Mouse (Mus musculus) heart, adult 18-20 months (tissue): Measurements from ENCODE around the gene Arhgap11a. TPM values are rescaled to one million over a fixed set of nuclear protein-coding genes. Genes with fewer than 3 reads are reported as not detected.

Experiments
- DNase-seq, 2 experiments: peaks; one replicate each; pipeline ENCODE4 v3.0.0; 2021 to 2022; ENCODE audit warnings: mixed read lengths in 1 of 2
- total RNA-seq, 2 experiments: library from RNA; stranded (reverse); gene quantifications; 2 replicates each; pipeline ENCODE4 v1.2.3; 2021

The Arhgap11a gene
- total RNA-seq, 2 experiments from 2014 or later = 1.4 to 2.0 TPM

DNA sequence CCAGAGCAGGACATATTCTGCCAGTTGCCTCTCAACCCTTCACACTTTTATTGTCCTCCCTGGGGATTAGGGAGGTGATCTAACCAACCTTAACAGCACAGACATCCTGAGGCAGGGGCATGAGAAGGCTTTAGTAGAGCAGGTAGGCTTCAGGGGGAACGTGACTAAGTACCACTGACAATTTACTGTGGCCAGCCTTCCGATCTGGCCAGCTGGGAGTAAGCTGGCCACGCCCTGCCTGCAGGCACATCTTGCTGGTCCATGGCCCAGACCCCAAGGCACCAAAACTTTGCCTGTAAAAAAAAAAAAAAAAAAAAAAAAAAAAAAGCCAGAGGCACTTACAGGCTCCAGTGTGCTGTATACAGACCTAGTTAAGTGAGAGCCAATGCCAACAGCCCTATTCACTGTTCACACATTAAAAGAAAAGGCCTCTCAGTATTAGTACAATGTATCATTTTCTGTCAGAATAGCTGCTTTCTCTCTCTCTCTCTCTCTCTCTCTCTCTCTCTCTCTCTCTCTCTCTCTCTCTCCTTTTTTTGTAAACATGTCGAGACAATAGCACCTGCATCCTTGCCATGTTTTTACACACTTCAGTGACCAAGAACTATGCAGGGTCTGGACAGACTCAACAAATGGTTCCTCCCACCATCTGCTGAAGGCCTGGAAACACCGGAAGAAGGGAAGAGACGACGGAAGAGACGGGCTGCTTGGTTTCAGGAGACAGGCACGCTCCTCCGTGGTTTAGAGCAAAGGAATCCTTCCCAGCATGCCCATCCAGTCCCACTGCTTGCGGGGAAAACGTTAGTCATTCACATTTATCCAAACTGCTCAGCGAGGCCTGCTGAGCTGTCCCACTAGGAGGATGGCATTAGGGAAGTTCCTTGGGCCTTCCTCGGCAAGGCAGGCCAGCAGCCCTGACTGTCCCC is 30.5 kb downstream of the Arhgap11a start:
- no peak for DNase-seq

DNA sequence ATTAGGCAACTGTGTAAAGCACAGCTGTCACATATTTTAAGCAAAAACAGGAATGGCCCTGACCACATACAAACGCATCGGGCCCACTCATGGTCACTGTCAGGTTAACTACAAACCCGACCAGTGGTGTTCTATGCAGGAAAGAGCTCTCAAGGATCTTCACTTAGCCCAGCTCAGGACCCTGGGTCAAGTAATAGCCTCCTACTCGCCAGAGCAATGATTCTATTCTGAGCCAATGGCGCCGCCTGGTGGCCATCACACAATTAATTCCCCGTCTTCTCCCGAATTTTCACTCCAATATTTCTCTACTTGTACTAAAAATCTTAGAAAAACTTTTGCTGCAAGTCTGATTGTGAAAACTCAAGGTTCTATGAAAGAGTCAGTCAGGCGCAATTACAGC is 40.8 kb downstream of the Arhgap11a start:
- DNase-seq = peak; percentile 25 to 79

DNA sequence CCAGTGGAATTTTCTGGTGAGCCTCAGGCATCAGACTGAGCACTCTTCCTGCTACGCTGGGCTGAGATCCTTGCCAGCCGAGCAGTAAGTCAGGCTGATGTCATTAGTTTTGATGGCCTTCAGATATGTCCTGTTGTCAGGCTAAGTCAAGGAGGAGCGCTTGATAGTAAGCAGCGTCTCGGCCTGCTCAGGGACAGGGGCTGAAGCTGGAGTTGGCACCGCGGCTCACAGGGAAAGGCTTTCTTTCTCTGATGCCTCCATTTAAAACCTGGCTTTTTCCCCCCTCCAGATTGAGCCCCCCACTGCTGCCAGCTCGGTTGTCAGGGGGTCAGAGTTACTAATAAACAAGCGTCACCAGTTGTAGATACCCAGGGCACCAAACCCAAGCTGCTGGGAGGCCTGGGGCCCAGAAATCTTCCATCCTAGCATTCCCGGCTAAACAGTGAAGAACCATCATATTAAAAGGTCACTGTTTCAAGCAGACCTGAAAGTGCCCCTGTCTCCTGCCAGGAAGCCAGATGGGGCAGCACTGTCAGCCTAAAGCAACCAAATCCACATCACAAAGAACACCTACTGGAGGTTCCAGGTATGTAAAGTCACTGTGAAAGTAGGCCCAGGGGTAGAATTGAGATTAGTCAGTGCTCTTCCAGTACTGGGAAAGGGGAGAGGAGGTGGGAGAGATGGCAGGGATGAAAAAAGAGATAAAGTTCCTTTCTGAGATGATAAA is 41.4 kb downstream of the Arhgap11a start:
- DNase-seq = no peak

DNA sequence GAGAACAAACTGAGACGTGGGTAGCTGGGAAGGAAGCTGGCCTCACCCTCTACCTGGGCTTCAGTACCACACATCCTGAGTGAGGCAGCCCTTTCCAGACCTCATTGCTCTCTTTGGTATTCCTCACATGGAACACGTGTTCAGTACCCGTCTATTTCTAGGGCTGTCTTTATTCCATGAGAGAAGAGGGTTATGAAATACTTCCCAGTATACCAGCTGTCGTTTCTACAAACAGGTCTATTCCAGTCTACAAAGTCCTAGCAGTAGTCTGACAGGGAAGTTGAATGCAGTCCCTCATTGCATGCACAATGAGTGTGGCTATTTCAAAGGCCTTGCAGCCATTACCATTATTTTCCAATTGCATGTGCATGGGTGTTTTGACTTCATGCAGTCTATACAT is 42.7 kb downstream of the Arhgap11a start:
- DNase-seq = no peak

DNA sequence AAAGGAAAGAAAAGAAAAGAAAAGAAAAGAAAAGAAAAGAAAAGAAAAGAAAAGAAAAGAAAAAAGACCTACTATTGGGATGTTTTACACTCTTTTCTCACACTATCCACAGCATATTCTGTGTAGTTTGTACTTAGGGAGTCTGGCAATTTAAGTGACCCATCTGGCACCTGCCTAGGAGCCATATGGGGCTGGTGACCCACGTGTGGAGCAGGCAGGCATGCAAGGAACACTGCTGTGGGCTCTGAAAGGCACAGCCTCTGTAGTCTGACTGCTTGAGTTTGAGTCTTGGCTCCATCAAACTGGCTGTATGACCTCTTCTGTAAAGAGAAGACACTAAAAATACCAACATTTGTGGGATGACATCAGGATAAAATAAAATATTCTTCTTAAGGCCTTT is 44.7 kb downstream of the Arhgap11a start:
- no peak for DNase-seq

DNA sequence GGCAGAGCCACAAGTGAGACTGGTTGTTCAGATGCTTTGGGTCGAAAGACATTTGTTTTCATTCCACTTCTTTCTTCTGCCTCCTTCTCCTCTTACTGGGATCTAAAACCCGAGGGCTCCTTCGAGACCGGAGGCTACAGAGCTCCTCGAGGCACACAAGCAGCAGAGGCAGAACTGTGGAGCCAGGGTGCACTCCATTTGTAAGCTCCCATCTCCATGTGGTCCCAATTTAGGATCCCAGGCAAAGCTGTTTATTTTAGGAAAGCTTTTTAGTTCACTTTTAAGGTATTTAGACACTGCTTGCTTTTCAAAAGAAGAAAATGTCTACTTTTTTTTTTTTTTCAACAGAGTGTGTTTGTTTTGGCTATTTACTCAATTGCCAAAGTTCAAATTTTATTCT is 47.6 kb downstream of the Arhgap11a start:
- DNase-seq = no peak

DNA sequence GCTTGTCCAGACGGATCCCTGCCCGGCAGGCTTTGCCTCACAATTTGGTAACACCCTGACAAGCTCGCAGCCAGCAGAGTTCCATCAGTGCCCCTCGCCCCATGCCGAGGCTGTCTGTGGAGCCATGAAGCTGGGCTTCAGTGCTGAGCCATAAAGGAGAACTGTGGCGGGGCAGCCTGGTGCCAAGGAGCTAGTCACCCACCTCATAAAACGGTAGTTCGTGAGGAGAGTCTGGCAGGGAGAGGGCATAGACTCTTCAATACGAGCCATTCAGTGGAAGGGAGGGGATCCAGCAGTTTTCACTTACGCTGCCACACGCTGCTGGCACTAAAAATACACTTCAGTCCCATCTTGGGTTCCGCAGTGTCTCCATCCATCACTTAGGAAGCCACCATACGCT is 49.9 kb downstream of the Arhgap11a start:
- no peak for DNase-seq

DNA sequence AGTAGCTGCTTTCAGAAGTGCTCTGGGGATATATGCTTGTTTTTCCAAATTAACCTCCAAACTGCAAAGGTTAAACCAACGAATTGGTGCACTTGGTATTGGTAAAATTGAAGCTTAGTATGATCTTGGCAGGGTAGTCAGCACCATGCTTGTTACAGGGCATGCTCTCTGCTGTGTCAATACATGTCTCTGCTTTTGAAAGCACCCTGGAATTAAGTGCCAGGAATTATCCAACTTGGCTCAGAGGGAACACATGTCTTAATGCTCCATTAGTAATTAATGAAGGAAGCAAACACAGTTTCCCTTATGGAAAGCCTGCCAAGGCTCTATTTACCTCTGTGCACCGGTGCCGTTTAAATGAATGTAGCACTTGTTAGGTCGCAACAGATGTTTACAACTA is 53.3 kb downstream of the Arhgap11a start:
- no peak for DNase-seq

DNA sequence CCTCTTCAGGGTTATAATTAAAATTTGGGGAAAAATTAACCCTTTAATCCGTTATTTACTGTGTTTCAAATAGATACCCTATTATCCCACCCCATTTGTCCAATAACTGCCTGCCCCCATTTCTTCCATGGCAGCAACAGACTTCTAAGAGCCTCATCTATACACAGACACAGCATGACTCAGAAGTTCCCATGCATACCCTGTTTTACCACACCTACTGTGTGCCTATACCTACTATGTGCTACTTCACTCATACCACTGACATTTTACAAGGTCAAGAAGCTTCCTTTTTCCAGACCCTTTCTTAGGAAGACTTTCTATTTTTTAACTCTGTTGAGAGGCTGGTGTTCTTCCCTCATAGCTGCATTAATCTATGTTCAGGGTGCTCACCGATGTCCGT is 54.9 kb downstream of the Arhgap11a start:
- DNase-seq = no peak

DNA sequence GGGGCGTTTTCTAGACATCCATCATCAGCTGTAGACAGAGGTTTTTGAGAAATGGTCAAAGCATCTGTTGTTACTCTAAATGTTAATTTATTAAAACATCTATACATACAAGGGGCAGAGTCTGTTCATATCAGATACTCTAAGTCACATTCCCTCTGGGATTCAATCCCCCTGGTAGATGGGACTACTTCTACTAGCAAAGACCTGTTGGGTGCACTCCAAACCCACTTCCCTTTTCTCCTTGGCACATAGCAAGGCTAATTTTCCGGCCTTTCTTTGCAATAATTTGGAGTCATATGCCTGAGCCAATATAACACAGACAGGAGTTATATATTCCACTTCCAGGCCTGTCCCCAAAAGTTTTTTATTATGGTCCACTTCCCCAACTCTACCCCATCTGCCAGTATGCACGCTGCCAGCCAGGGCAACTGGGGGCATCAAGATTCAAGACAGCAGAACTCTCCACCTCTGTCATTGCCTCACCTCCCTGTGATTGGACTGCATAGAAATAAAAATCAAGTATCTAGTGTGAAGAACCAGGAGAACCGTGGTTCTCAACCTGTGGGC is 59.6 kb downstream of the Arhgap11a start:
- no peak for DNase-seq

DNA sequence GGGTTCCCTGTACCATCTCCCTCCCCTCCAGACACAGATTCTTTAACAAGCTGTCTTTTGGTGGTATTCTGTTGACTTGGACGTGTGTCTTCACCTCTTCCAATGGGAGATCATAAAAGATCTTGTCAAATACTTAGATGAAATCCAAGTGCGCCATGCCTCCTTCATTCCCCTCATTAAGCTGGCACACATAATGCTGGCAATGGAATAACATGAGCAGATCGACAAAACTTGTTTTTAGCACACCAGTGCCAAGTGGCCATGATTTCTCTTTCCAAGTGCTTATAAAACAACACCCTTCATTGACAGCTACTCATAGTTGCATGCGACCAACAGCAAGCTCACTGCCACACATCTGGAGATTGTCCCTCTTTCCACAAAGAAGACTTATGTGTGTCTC is 60.6 kb downstream of the Arhgap11a start:
- no peak for DNase-seq

DNA sequence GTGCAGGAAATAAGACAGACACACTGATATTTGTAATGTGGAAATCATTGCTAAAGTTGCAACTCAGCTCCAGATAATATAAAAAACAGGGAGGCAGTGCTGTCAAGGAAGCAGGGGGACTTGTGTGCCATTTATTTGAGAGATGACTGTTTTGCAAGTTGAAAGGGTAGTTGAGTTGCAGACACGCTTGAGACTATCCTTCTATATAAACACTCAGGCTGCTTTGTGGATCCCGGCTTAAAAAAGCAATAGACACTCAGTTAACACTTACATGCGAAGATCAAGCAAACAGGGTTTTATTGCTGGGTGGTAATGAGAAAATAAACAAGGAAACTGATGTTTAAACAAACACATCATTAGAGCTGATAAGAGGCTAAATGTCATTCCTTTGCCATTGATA is 63.6 kb downstream of the Arhgap11a start:
- no peak for DNase-seq

DNA sequence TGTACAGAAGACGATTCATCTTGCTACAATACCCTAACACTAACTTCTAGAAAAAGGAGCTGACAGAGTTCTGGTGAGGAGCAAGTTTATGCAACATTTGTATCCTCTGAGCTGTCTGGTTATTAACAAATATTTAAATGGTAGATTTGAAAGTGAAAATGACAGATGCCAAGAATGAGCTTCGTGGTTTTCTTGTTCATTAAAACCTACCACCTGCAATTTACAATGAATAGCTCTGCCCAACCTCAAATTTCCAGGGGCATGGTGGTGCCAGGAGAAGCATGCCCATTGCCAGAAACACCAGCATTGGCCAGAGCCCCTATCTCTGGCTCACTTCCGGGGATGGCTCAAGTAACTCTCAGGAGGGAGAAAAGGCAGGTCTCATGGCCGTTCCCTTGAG is 66.9 kb downstream of the Arhgap11a start:
- DNase-seq = no peak

Other genes with a start within 250 kb of the Arhgap11a start
- under 1 TPM in 1 of 2 experiments, not detected in 1; 0.77 TPM for gene Grem1, start 90.0 kb downstream of the Arhgap11a start, total RNA-seq
- under 1 TPM in 1 of 2 experiments, not detected in 1; 0.31 TPM for gene Scg5, start 19.5 kb downstream of the Arhgap11a start, total RNA-seq
- gene Gjd2, start 165.0 kb upstream of the Arhgap11a start, total RNA-seq = not detected
- gene Actc1, start 204.9 kb upstream of the Arhgap11a start, total RNA-seq = over 10,000 TPM; 12,452 to 13,048 TPM